Mouse (Mus musculus): ENCODE measurements around the gene Parvb. TPM values are rescaled to one million over a fixed set of nuclear protein-coding genes. Genes with fewer than 3 reads are reported as not detected.
"Not testable (repeated sequence)": the region's sequence is repeated elsewhere in the genome, so short reads cannot be mapped to it uniquely, and the experiment has no call there.

Gene Parvb
- polyA plus RNA-seq, 3 experiments from 2014 or later, result 0.89 to 2.1 TPM; not detected in 1

GRCm38 (mm10) chr15:84258602-84259355 lies 26.9 kb downstream of the Parvb start:
- ATAC-seq, result no peak

GRCm38 (mm10) chr15:84260123-84260822 lies 28.4 kb downstream of the Parvb start:
- ATAC-seq, result no peak

GRCm38 (mm10) chr15:84262630-84263029 lies 30.8 kb downstream of the Parvb start:
- no peak for ATAC-seq

GRCm38 (mm10) chr15:84263573-84263972 lies 31.7 kb downstream of the Parvb start:
- no peak for ATAC-seq

- ATAC-seq, result no peak
These were observed 33.3 kb downstream of the Parvb start for GRCm38 (mm10) chr15:84265141-84265540.

GRCm38 (mm10) chr15:84266290-84266689 lies 34.4 kb downstream of the Parvb start:
- no peak for ATAC-seq

GRCm38 (mm10) chr15:84267720-84268260 lies 35.9 kb downstream of the Parvb start:
- no peak for ATAC-seq

GRCm38 (mm10) chr15:84269107-84269633 lies 37.3 kb downstream of the Parvb start:
- no peak for ATAC-seq

- no peak for ATAC-seq
These were observed 38.2 kb downstream of the Parvb start for GRCm38 (mm10) chr15:84270032-84270431.

- no peak for ATAC-seq
These were observed 38.6 kb downstream of the Parvb start for GRCm38 (mm10) chr15:84270463-84270862.

- ATAC-seq, result no peak
These were observed 44.2 kb downstream of the Parvb start for GRCm38 (mm10) chr15:84276066-84276465.

GRCm38 (mm10) chr15:84278091-84278490 lies 46.2 kb downstream of the Parvb start:
- no peak for ATAC-seq

- ATAC-seq, result no peak
These were observed 46.8 kb downstream of the Parvb start for GRCm38 (mm10) chr15:84278656-84279055.

- ATAC-seq, result no peak
These were observed 48.5 kb downstream of the Parvb start for GRCm38 (mm10) chr15:84280309-84280708.

GRCm38 (mm10) chr15:84280712-84281347 lies 49.0 kb downstream of the Parvb start:
- ATAC-seq, result no peak

GRCm38 (mm10) chr15:84282206-84283085 lies 50.6 kb downstream of the Parvb start:
- ATAC-seq, result no peak

GRCm38 (mm10) chr15:84284059-84284458 lies 52.2 kb downstream of the Parvb start:
- ATAC-seq, result no peak

GRCm38 (mm10) chr15:84285453-84285852 lies 53.6 kb downstream of the Parvb start:
- ATAC-seq, result no peak

GRCm38 (mm10) chr15:84288953-84289352 lies 57.1 kb downstream of the Parvb start:
- ATAC-seq, result not testable (repeated sequence)

GRCm38 (mm10) chr15:84291097-84291496 lies 59.3 kb downstream of the Parvb start:
- ATAC-seq, result no peak

GRCm38 (mm10) chr15:84293590-84293989 lies 61.7 kb downstream of the Parvb start:
- no peak for ATAC-seq

GRCm38 (mm10) chr15:84294391-84294790 lies 62.5 kb downstream of the Parvb start:
- no peak for ATAC-seq

All from inflammation-experienced regulatory T-cells, adult 6 months (primary cell).